31 mouse cellular contexts compared by ENCODE assay signal in the genomic region with DNA sequence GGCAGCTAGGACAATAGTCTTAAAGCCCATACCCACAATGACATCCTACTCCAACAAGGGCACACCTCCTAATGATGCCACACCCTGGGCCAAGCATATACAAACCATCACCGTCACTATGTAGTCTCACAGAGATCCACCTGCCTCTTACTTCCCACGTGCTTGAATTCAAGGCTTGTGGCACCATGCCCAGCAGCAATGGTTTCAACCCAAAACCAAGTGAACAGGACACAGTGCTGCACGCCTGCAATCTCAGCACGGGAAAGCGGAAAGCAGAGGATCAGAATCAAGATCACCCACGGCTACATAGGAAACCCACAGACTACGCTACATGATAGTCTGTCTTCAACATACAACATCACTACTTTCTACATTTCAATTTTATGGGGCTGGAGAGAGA. TPM values are rescaled to one million over a fixed set of nuclear protein-coding genes. Genes with fewer than 3 reads are reported as not detected.
"Had no signal": no experiment of that assay in that cellular context is flagged by ENCODE, and none has a peak within 500 bp of the region (broad histone marks: within the 10 kb centered on the region; RNA-seq: fewer than 3 reads in every experiment).

No protein-coding gene starts in this region.

- H3K4me1 ChIP-seq: embryonic facial prominence, embryonic 10.5 days; embryonic facial prominence, embryonic 12.5 days; embryonic facial prominence, embryonic 13.5 days; embryonic facial prominence, embryonic 15.5 days; forebrain, embryonic 10.5 days; forebrain, embryonic 12.5 days; forebrain, embryonic 13.5 days; forebrain, embryonic 15.5 days had no signal

- H3K27ac ChIP-seq: embryonic facial prominence, embryonic 10.5 days; embryonic facial prominence, embryonic 12.5 days; embryonic facial prominence, embryonic 13.5 days; embryonic facial prominence, embryonic 15.5 days; forebrain, embryonic 10.5 days; forebrain, embryonic 12.5 days; forebrain, embryonic 13.5 days; forebrain, embryonic 15.5 days; gastrocnemius, adult 2 months; heart, adult 2 months had no signal

- H3K9me3 ChIP-seq: embryonic facial prominence, embryonic 10.5 days; embryonic facial prominence, embryonic 12.5 days; embryonic facial prominence, embryonic 13.5 days; embryonic facial prominence, embryonic 15.5 days; forebrain, embryonic 10.5 days; forebrain, embryonic 12.5 days; forebrain, embryonic 13.5 days; forebrain, embryonic 15.5 days had no signal

- H3K4me3 ChIP-seq: embryonic facial prominence, embryonic 10.5 days; embryonic facial prominence, embryonic 12.5 days; embryonic facial prominence, embryonic 13.5 days; embryonic facial prominence, embryonic 15.5 days; erythroblast, embryonic 14.5 days; forebrain, embryonic 10.5 days; forebrain, embryonic 12.5 days; forebrain, embryonic 13.5 days; forebrain, embryonic 15.5 days; gastrocnemius, adult 2 months; heart, adult 2 months had no signal

- DNase-seq: cerebellum, adult 8-10 months; cerebellum, adult 9-10 months; cerebellum, adult 9-11 months; cerebellum, postnatal 10 days; cerebellum, postnatal 14 days; cerebellum, postnatal 25 days; cerebellum, postnatal 36 days; embryo, embryonic 11 days; forebrain, postnatal 0 days; gastrocnemius, adult 2 months; gastrocnemius, postnatal 10 days; gastrocnemius, postnatal 14 days; gastrocnemius, postnatal 25 days; gastrocnemius, postnatal 36 days; heart, adult 18-20 months; heart, adult 2 months had no signal

- ATAC-seq: forebrain, embryonic 13.5 days; forebrain, embryonic 14.5 days; forebrain, embryonic 15.5 days; forebrain, embryonic 16.5 days; forebrain, postnatal 0 days had no signal

- H3K27me3 ChIP-seq: embryonic facial prominence, embryonic 12.5 days; embryonic facial prominence, embryonic 13.5 days; embryonic facial prominence, embryonic 15.5 days; forebrain, embryonic 12.5 days; forebrain, embryonic 13.5 days; forebrain, embryonic 15.5 days had no signal

RNA-seq across cellular contexts. Expression of gene Klb, which starts 39.9 kb away (rescaled TPM):
- total RNA-seq: common myeloid progenitor, adult 5-6 weeks; granulocyte monocyte progenitor cell, adult 5-6 weeks had no signal
- polyA plus RNA-seq: embryonic facial prominence, embryonic 10.5 days; embryonic facial prominence, embryonic 11.5 days; embryonic facial prominence, embryonic 15.5 days; forebrain, embryonic 11.5 days; forebrain, embryonic 14.5 days had no signal
